Mouse (Mus musculus): ENCODE data around the gene Xcl1.

DNA sequence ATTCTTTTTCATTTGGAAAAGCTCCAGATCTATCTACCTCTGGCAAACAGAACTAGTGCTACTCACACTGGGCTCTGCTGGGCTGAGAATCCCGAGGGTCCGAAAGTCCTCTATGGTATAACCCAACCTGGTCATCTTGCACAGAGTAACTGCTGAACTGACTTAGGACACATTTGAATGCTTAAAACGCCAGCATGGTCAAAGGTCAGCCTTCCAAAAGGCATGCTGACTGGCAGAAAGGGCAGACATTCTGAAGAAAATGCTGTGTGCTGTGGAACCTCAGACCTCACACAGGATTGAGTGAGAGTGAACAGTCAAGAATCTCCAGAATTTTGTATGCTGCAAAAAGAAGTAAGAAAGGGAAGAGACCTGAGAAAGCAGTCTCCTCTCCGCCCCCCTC lies 45.0 kb downstream of the Xcl1 start:
- no peak for TF ChIP-seq CTCF (IDR thresholded peaks at IDR 0.05; ENCODE audit: control insufficient read depth, insufficient read depth, low read length)
- no peak for TF ChIP-seq POLR2A (IDR thresholded peaks at IDR 0.05; ENCODE audit: borderline replicate concordance, control insufficient read depth, low read depth, low read length)

Data from bone marrow, adult 2 months (tissue).